Comparison of ENCODE assay signal across 20 mouse cellular contexts in genomic region chr12:4392074-4392473, GRCm38 (mm10).
DNase-seq lines count a peak whose midpoint lies in the region; ATAC-seq and TF ChIP-seq lines count a peak whose summit lies in the region.
"Had no signal": no experiment of that assay in that cellular context is flagged by ENCODE, and none has a peak within 500 bp of the region (broad histone marks: within the 10 kb centered on the region; RNA-seq: fewer than 3 reads in every experiment).

No protein-coding gene starts in this region.

- H3K27me3 ChIP-seq in midbrain, postnatal 0 days (ENCODE audit: insufficient read depth, low read length): no peaks in the 10 kb centered on the region
- H3K27me3 ChIP-seq: liver, embryonic 13.5 days; lung, embryonic 15.5 days; midbrain, embryonic 13.5 days; neural tube, embryonic 15.5 days had no signal

- no peaks in the 10 kb centered on the region for H3K9me3 ChIP-seq in midbrain, postnatal 0 days (ENCODE audit: low read length)
- H3K9me3 ChIP-seq: limb, embryonic 10.5 days; liver, embryonic 13.5 days; lung, embryonic 15.5 days; midbrain, embryonic 13.5 days; neural tube, embryonic 15.5 days had no signal

- peak; percentile 97 for DNase-seq in heart, adult 11 months
- no peak for DNase-seq in heart, postnatal 25 days (ENCODE audit: low spot score)
- DNase-seq in ZHBTc4 (ENCODE audit: low read depth, low spot score): peak; percentile 31
- DNase-seq in heart, adult 9 months (ENCODE audit: low spot score in 2 of 2): peak; percentile 53 to 72
- DNase-seq in heart, postnatal 10 days: peak; percentile 50 to 68
- DNase-seq in thymus, adult 18-20 months: no peak
- DNase-seq in midbrain, postnatal 0 days (ENCODE audit: low spot score): no peak
- no peak for DNase-seq in urinary bladder, postnatal 36 days (ENCODE audit: low spot score in 2 of 2)
- DNase-seq: cerebellum, postnatal 10 days; gastrocnemius, postnatal 14 days; liver, embryonic 13.5 days; right cerebral cortex, postnatal 4 days had no signal

- no peak for ATAC-seq in midbrain, postnatal 0 days (ENCODE audit: low FRiP score)
- ATAC-seq: intestine, postnatal 0 days; midbrain, embryonic 13.5 days had no signal

- no peaks in the 10 kb centered on the region for H3K36me3 ChIP-seq in midbrain, postnatal 0 days (ENCODE audit: insufficient read depth, low read length)
- H3K36me3 ChIP-seq: limb, embryonic 10.5 days; liver, embryonic 13.5 days; lung, embryonic 15.5 days; midbrain, embryonic 13.5 days; neural tube, embryonic 15.5 days had no signal

- H3K9ac ChIP-seq in midbrain, postnatal 0 days (replicated peaks; ENCODE audit: low read length, poor library complexity, severe bottlenecking): no peak overlapping the region
- H3K9ac ChIP-seq: hindbrain, embryonic 14.5 days; liver, embryonic 13.5 days; lung, embryonic 15.5 days; midbrain, embryonic 13.5 days; neural tube, embryonic 15.5 days had no signal

- WGBS in midbrain, postnatal 0 days: 78% methylated on average over 3 of the region's 3 CpGs

- H3K4me1 ChIP-seq in midbrain, postnatal 0 days (ENCODE audit: insufficient read depth, low read length): no peaks in the 10 kb centered on the region
- H3K4me1 ChIP-seq: liver, embryonic 13.5 days; lung, embryonic 15.5 days had no signal

- intact Hi-C loops in heart, postnatal 25 days (cut with DNase I): no loop called here
- intact Hi-C loops in heart, postnatal 10 days (cut with DNase I): loop anchor here (5.0 kb wide), 1 partner anchor 65 kb away; no protein-coding TSS in a partner anchor

- H3K4me2 ChIP-seq in midbrain, postnatal 0 days (ENCODE audit: low read depth, low read length, poor library complexity, severe bottlenecking): no peak overlapping the region
- H3K4me2 ChIP-seq: hindbrain, embryonic 14.5 days; liver, embryonic 13.5 days; lung, embryonic 15.5 days; midbrain, embryonic 13.5 days; neural tube, embryonic 15.5 days had no signal

- TF ChIP-seq CTCF in midbrain, postnatal 0 days (IDR thresholded peaks at IDR 0.05): no peak

- no peak overlapping the region for H3K27ac ChIP-seq in midbrain, postnatal 0 days (ENCODE audit: low read depth, low read length)
- H3K27ac ChIP-seq: hindbrain, embryonic 14.5 days; kidney, postnatal 0 days; limb, embryonic 10.5 days; liver, embryonic 13.5 days; lung, embryonic 15.5 days; midbrain, embryonic 13.5 days; neural tube, embryonic 15.5 days had no signal

- H3K4me3 ChIP-seq in midbrain, postnatal 0 days (ENCODE audit: low read depth, low read length): no peak overlapping the region
- H3K4me3 ChIP-seq: limb, embryonic 10.5 days; liver, embryonic 13.5 days; lung, embryonic 15.5 days; midbrain, embryonic 13.5 days; myocyte; neural tube, embryonic 15.5 days had no signal

Comparison
In these comparisons a context has a peak if more than half of its experiments do, and no peak if none do; other contexts are left out.
1. DNase-seq: peak in heart, adult 11 months (single experiment), ZHBTc4 (single experiment), heart, adult 9 months (2 of 2) and heart, postnatal 10 days (2 of 2); none in heart, postnatal 25 days (single experiment), thymus, adult 18-20 months (0 of 2), midbrain, postnatal 0 days (single experiment) and urinary bladder, postnatal 36 days (0 of 2).